Mouse (Mus musculus) limb, embryonic 15.5 days (tissue): ENCODE results near the gene Itgae. TPM values are rescaled to one million over a fixed set of nuclear protein-coding genes. Genes with fewer than 3 reads are reported as not detected.

Source experiments
- ATAC-seq: fragments of 200-750 bp; cut with Nextera tagmentation; 2 replicates; pipeline ENCODE4 v1.8.0; 2017; ENCODE audit warnings: low read depth, moderate TSS enrichment; ENCODE audit not compliant: insufficient number of reproducible peaks, low FRiP score, low TSS enrichment
- H3K27ac ChIP-seq: fragments of 300-500 bp; sonication (generic); 2 replicates; pipeline ENCODE4 v1.5.1; 2015; ENCODE audit warnings: moderate library complexity, mild to moderate bottlenecking, inconsistent platforms
- H3K27me3 ChIP-seq: fragments of 300-500 bp; sonication (generic); 2 replicates; pipeline ENCODE4 v1.6.1; 2015; ENCODE audit warnings: inconsistent platforms
- H3K36me3 ChIP-seq: fragments of 300-500 bp; sonication (generic); 2 replicates; pipeline ENCODE4 v1.6.1; 2015; ENCODE audit warnings: inconsistent platforms
- H3K4me1 ChIP-seq: fragments of 300-500 bp; sonication (generic); 2 replicates; pipeline ENCODE4 v1.6.1; 2015; ENCODE audit warnings: inconsistent platforms
- H3K4me2 ChIP-seq: fragments of 300-500 bp; sonication (generic); 2 replicates; pipeline ENCODE4 v1.6.1; 2015; ENCODE audit warnings: mild to moderate bottlenecking, inconsistent platforms
- H3K4me3 ChIP-seq: fragments of 300-500 bp; sonication (generic); 2 replicates; pipeline ENCODE4 v1.5.1; 2015; ENCODE audit warnings: mild to moderate bottlenecking, inconsistent platforms
- H3K9ac ChIP-seq: fragments of 300-500 bp; sonication (generic); 2 replicates; pipeline ENCODE4 v1.6.1; 2015; ENCODE audit warnings: inconsistent platforms
- H3K9me3 ChIP-seq: fragments of 300-500 bp; sonication (generic); 2 replicates; pipeline ENCODE4 v1.6.1; 2016; ENCODE audit warnings: inconsistent platforms
- WGBS: fragments of 180-500 bp; shearing (Covaris S2); methylation state at CpG from one replicate; pipeline ENCODE4 v1.1.7; 2015; 5-methylcytosine and 5-hydroxymethylcytosine counted together
- polyA plus RNA-seq: library from polyadenylated mRNA; unstranded; fragments of >200 nt; fragmentation: Nextera tagmentation; extraction: Ambion mirVana; gene quantifications from 2 replicates; pipeline ENCODE4 v1.2.1, GENCODE M21; 2015

Gene Itgae
- polyA plus RNA-seq, 1 experiment from 2014 or later: 0.20 TPM

DNA sequence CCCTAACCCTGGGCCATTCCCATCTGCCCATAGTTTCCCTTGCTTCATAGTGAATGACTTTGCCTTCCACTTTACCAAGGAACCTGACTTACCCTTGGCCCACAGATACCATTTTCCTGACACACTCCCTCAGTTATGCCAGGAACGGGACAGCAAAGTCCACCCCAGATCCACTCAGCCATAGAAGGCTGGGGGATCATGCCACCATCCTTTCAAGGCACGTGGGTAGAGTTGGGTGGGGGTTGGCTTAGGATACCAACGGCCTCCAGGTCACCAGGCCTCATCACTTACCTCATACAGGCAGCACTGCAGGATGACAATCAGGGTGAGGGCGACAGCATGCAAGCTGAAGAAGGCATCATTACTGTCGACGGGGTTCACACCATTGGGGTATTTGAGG is 96.8 kb downstream of the Itgae start:
- ATAC-seq: no peak
- H3K36me3 ChIP-seq: peaks cover 89% of the 10 kb centered on the region

DNA sequence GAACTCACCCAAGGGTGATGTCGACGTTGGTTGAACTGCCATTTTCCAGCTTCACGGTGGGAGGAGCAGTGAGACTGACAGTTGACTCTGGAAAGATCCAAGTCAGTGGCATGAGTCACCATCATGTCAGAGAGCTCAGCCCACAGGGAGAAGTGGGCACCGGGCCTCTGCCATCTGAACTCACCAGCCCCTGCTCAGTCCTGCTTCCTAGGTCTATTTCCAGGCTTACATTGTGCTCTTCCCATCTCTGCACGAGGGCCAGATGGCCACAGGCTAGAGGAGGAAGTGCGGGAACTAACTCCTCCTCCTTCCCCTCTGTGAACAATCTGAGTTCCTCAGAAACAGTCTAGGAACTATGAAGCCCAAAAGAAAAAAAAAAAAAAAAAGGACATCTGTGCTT is 102.7 kb downstream of the Itgae start:
- Histone ChIP-seq H3K4me2 (no peak overlapping the region), H3K9ac (no peak overlapping the region), H3K36me3 (peaks cover 55% of the 10 kb centered on the region), H3K27me3 (no peaks in the 10 kb centered on the region), H3K27ac (no peak overlapping the region), H3K9me3 (no peaks in the 10 kb centered on the region), H3K4me1 (peaks cover 4% of the 10 kb centered on the region; the same call in 1 of the 2 replicates), H3K4me3 (no peak overlapping the region)
- WGBS: 70% methylated on average over 6 of the region's 6 CpGs
- ATAC-seq: no peak

More for the DNA sequence above, 96.8 kb downstream of the Itgae start:
- Histone ChIP-seq H3K27me3 (no peaks in the 10 kb centered on the region), H3K4me3 (no peak overlapping the region), H3K4me1 (no peaks in the 10 kb centered on the region), H3K27ac (no peak overlapping the region), H3K9me3 (no peaks in the 10 kb centered on the region), H3K9ac (no peak overlapping the region), H3K4me2 (no peak overlapping the region)
- 87% methylated on average over 6 of the region's 6 CpGs for whole genome bisulfite sequencing

DNA sequence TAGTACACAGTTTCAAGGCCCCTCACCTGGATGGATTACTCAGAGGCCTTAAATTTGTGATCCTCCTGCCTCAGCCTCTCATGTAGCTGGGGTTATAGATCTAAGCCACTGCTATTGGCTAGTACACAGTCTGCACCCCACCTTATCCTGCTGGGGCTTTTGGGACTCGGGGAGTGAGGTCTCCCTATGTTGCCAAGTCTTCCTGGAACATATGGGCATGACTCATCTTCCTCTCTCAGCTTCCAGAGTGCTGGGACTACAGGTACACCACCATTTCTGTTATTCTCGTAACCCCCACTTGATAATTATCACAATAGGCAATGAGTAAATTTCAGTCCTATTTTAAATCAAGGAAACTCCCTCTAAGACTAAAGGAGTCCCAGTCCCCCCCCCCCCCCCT is 104.1 kb downstream of the Itgae start:
- Histone ChIP-seq H3K36me3 (peaks cover 43% of the 10 kb centered on the region), H3K4me2 (no peak overlapping the region), H3K9ac (no peak overlapping the region), H3K4me1 (peaks cover 10% of the 10 kb centered on the region; the same call in 1 of the 2 replicates), H3K27ac (no peak overlapping the region), H3K27me3 (no peaks in the 10 kb centered on the region), H3K4me3 (no peak overlapping the region), H3K9me3 (no peaks in the 10 kb centered on the region)
- no peak for ATAC-seq
- WGBS: 72% methylated on average over 2 of the region's 2 CpGs

Other genes starting within 250 kb of the Itgae start
- gene Atp2a3, start 129.4 kb upstream of the Itgae start, polyA plus RNA-seq: 2.5 and 2.6 TPM in 2 replicates
- 3.5 and 4.2 TPM in 2 replicates for gene P2rx1, start 91.5 kb upstream of the Itgae start, polyA plus RNA-seq
- gene Camkk1, start 71.6 kb upstream of the Itgae start, polyA plus RNA-seq: 12.0 and 13.2 TPM in 2 replicates
- 10.5 and 11.3 TPM in 2 replicates for gene Ncbp3, start 42.8 kb upstream of the Itgae start, polyA plus RNA-seq
- gene Haspin, start 47.7 kb downstream of the Itgae start, polyA plus RNA-seq: 10.8 and 11.0 TPM in 2 replicates
- 1.2 and 2.0 TPM in 2 replicates for gene P2rx5, start 69.8 kb downstream of the Itgae start, polyA plus RNA-seq
- 91.9 and 95.4 TPM in 2 replicates for gene Emc6, start 86.5 kb downstream of the Itgae start, polyA plus RNA-seq
- gene Tax1bp3, start 86.5 kb downstream of the Itgae start, polyA plus RNA-seq: 217 and 224 TPM in 2 replicates
- gene Ctns, start 108.5 kb downstream of the Itgae start, polyA plus RNA-seq: 22.0 and 24.6 TPM in 2 replicates
- gene Shpk, start 108.9 kb downstream of the Itgae start, polyA plus RNA-seq: 2.8 and 3.0 TPM in 2 replicates
- gene Trpv1, start 143.7 kb downstream of the Itgae start, polyA plus RNA-seq: 0.09 and 0.13 TPM in 2 replicates
- gene Trpv3, start 176.8 kb downstream of the Itgae start, polyA plus RNA-seq: 0.88 and 0.92 TPM in 2 replicates
- gene Aspa, start 239.0 kb downstream of the Itgae start, polyA plus RNA-seq: 0.74 and 2.0 TPM in 2 replicates
- gene Gm49340, start 239.2 kb downstream of the Itgae start, polyA plus RNA-seq: not detected in 2 replicates
- not detected in 2 replicates for gene Spata22, start 239.2 kb downstream of the Itgae start, polyA plus RNA-seq